Mouse (Mus musculus): ENCODE measurements around the gene Per1.

GRCm38 (mm10) chr11:69046395-69046774, 48.6 kb upstream of the Per1 start:
- TF ChIP-seq POLR2A (IDR thresholded peaks at IDR 0.05; ENCODE audit: extremely low read depth, insufficient read depth, low read length) (no peak), CTCF (IDR thresholded peaks at IDR 0.05; ENCODE audit: extremely low read depth, insufficient read depth, low read length) (no peak)
